Mouse (Mus musculus) adrenal gland, postnatal 4 days (tissue): Measurements from ENCODE around the gene Zfp106. TPM values are rescaled to one million over a fixed set of nuclear protein-coding genes. Genes with fewer than 3 reads are reported as not detected.

Experiments used
- DNase-seq, 2 experiments: peaks; one replicate each; pipeline ENCODE4 v3.0.0; 2021 to 2022; ENCODE audit warnings: low spot score in 2 of 2, mixed read lengths in 2 of 2
- total RNA-seq, 2 experiments: library from RNA; stranded (reverse); gene quantifications; 2 replicates each; pipeline ENCODE4 v1.2.3; 2021

The Zfp106 gene
- total RNA-seq, 2 experiments from 2014 or later: 104 TPM

- DNase-seq: peak; percentile 29 to 57
These were observed 85.0 kb downstream of the Zfp106 start for GRCm38 (mm10) chr2:120478600-120478999.

GRCm38 (mm10) chr2:120476277-120477087, 87.2 kb downstream of the Zfp106 start:
- no peak for DNase-seq

DNA sequence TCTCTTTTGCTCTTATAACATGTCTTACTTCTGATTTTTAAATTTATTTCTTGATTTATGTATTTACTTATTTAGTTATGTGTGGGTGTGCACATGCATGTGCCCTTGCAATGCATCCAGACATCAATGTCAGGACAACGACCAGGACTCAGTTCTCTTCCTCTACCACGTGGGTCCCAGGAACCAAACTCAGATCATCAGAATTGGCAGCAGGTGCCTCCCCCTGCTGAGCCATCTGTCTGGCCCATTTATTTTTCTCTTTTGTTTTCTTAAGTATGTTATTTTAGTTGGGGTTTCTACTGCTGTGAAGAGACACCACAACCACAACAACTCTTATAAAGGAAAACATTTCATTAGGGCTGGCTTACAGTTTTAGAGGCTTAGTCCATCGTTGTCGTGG, 92.8 kb downstream of the Zfp106 start:
- no peak for DNase-seq

DNA sequence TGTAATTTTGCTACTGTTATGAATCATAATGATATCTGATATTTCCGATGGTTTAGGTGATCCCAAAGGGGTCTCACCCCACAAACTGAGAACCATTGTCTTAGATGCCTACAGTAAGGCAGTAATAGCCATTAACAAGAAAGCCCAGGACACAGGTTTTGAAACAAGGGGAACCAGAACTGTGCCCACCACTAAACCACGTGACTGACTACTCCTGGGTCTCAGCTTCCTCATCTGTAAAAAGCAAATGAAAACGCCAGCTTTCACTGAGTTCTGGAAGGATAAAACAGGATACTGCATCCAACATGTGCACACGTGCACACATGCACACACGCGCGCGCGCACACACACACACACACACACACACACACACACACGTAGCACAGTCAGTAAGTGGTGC, 93.9 kb downstream of the Zfp106 start:
- no peak for DNase-seq

GRCm38 (mm10) chr2:120469220-120469619, 94.4 kb downstream of the Zfp106 start:
- DNase-seq: no peak

GRCm38 (mm10) chr2:120468011-120468410, 95.6 kb downstream of the Zfp106 start:
- no peak for DNase-seq

- no peak for DNase-seq
These were observed 98.3 kb downstream of the Zfp106 start for GRCm38 (mm10) chr2:120465397-120465785.

DNA sequence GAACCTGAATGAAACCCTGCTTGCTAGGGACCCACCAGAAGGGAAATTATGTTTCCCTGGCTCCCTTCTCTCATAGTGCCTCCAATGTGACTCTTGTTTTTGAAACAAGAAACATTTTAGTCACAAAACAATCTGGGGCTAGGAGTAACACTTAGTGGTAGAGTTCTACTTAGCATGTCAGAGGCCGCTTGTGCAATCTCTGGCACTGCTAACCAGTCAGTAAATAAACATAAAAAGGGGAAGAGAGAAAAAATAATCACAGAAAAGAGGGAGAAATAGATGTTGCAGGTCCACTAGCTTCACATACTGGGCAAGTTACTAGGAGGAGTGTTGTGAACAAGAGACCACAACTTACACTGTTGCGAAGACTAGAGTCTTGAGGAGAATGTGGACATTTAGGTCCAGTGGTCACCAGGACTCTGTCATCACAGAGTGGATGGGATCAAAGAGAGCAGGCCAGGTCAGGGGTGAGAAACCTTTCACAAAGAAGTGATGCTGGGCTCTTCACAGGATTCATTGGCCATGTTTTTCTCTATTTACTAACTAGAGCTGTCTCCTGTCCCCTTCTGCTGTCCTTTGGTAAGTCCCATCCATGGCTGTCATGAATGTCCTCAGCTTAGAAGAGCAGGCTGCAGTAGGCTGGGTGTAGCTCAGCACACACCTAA, 98.8 kb downstream of the Zfp106 start:
- DNase-seq: no peak

DNA sequence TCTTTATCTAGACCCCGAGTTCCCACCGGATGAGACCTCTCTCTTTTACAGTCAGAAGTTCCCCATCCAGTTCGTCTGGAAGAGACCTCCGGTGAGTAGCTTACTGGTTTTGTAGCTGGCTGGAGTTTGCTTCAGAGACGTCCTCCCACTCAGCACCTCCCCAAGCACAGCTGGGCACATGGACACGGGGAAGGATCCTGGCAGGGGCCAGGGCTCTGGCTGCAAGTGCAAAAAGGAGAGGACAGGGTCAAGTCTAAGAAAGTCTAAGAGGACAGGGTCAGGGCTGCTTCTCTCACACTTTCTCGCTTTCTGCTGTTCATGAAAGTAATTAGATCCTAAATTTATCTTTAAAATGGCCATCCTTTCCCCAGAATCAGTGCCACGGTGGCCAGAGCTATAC, 99.6 kb downstream of the Zfp106 start:
- no peak for DNase-seq

GRCm38 (mm10) chr2:120463328-120463727, 100.3 kb downstream of the Zfp106 start:
- no peak for DNase-seq

GRCm38 (mm10) chr2:120460216-120460615, 103.4 kb downstream of the Zfp106 start:
- no peak for DNase-seq

Other genes starting within 250 kb of the Zfp106 start
- not detected for gene Pla2g4f, start 249.7 kb downstream of the Zfp106 start, total RNA-seq
- 10 to 100 TPM; 54.2 to 55.8 TPM for gene Vps39, start 210.7 kb downstream of the Zfp106 start, total RNA-seq
- 10 to 100 TPM; 27.6 to 29.0 TPM for gene Ganc, start 159.9 kb downstream of the Zfp106 start, total RNA-seq
- gene Tmem87a, start 159.7 kb downstream of the Zfp106 start, total RNA-seq: 10 to 100 TPM; 45.4 to 47.2 TPM
- gene Capn3, start 107.8 kb downstream of the Zfp106 start, total RNA-seq: 1 to 10 TPM; 1.1 to 2.0 TPM
- 10 to 100 TPM; 51.7 to 60.1 TPM for gene Snap23, start 3.8 kb upstream of the Zfp106 start, total RNA-seq
- 10 to 100 TPM; 20.6 to 24.1 TPM for gene Haus2, start 45.5 kb upstream of the Zfp106 start, total RNA-seq
- 10 to 100 TPM; 17.3 to 21.9 TPM for gene Lrrc57, start 45.7 kb upstream of the Zfp106 start, total RNA-seq
- 10 to 100 TPM; 23.7 to 26.2 TPM for gene Stard9, start 65.3 kb upstream of the Zfp106 start, total RNA-seq